ENCODE assay signal across 10 mouse cellular contexts in the genomic region with DNA sequence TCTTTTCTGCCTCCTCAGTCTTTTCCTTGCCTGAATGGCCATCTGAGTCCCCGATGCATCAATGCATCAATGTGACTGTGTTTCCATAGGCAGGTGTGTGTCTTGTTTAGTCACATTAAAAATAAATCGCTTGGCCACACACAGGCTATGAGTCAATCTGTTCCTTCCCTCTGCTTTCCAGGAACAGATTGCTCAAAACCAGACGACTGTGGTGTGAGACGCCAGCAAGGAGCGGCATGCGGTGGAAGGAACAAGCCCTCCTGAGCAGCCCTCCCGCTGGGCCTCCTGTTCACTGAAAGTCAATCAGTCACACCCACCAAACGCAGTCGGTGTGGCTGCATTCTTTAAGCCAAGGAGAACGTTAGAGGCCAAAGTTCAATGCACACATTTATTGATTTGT. TPM values are rescaled to one million over a fixed set of nuclear protein-coding genes. Genes with fewer than 3 reads are reported as not detected.
DNase-seq lines count a peak whose midpoint lies in the region; ATAC-seq lines count a peak whose summit lies in the region.
"Had no signal": no experiment of that assay in that cellular context is flagged by ENCODE, and none has a peak within 500 bp of the region (broad histone marks: within the 10 kb centered on the region; RNA-seq: fewer than 3 reads in every experiment).

No protein-coding gene starts in this region.

- no peaks in the 10 kb centered on the region for H3K27me3 ChIP-seq in midbrain, embryonic 10.5 days (ENCODE audit: low read depth, poor library complexity, severe bottlenecking)
- no peaks in the 10 kb centered on the region for H3K27me3 ChIP-seq in midbrain, embryonic 13.5 days
- H3K27me3 ChIP-seq in intestine, embryonic 15.5 days (replicated peaks): no peaks in the 10 kb centered on the region
- H3K27me3 ChIP-seq in stomach, embryonic 14.5 days (ENCODE audit: control insufficient read depth, insufficient read depth, low read length): no peaks in the 10 kb centered on the region
- H3K27me3 ChIP-seq: lung, embryonic 15.5 days had no signal

- H3K36me3 ChIP-seq in midbrain, embryonic 10.5 days: no peaks in the 10 kb centered on the region
- no peaks in the 10 kb centered on the region for H3K36me3 ChIP-seq in midbrain, embryonic 13.5 days
- no peaks in the 10 kb centered on the region for H3K36me3 ChIP-seq in intestine, embryonic 15.5 days
- no peaks in the 10 kb centered on the region for H3K36me3 ChIP-seq in stomach, embryonic 14.5 days (ENCODE audit: control insufficient read depth, insufficient read depth, low read length)
- H3K36me3 ChIP-seq: lung, embryonic 15.5 days had no signal

- H3K4me1 ChIP-seq in midbrain, embryonic 10.5 days: peaks cover 23% of the 10 kb centered on the region
- peaks cover 4% of the 10 kb centered on the region for H3K4me1 ChIP-seq in midbrain, embryonic 13.5 days (replicated peaks)
- H3K4me1 ChIP-seq in intestine, embryonic 15.5 days (replicated peaks): peaks cover 4% of the 10 kb centered on the region; the same call in 1 of the 2 replicates
- H3K4me1 ChIP-seq in stomach, embryonic 14.5 days (ENCODE audit: control insufficient read depth, insufficient read depth, low read length): 0 out of 2 replicates have a peak, but pooled peaks cover 5% of the 10 kb centered on the region
- H3K4me1 ChIP-seq: lung, embryonic 15.5 days had no signal

- no peaks in the 10 kb centered on the region for H3K9me3 ChIP-seq in midbrain, embryonic 10.5 days (replicated peaks)
- no peaks in the 10 kb centered on the region for H3K9me3 ChIP-seq in midbrain, embryonic 13.5 days
- H3K9me3 ChIP-seq in intestine, embryonic 15.5 days: no peaks in the 10 kb centered on the region
- no peaks in the 10 kb centered on the region for H3K9me3 ChIP-seq in stomach, embryonic 14.5 days (ENCODE audit: control insufficient read depth, low read depth, low read length)
- H3K9me3 ChIP-seq: lung, embryonic 15.5 days had no signal

- DNase-seq in midbrain, embryonic 10.5 days (ENCODE audit: low spot score): peak; percentile 24
- peak; percentile 50 for DNase-seq in cerebellum, adult 8-10 months
- DNase-seq in urinary bladder, adult 18-20 months (ENCODE audit: low spot score in 2 of 2): no peak
- no peak for DNase-seq in spleen, postnatal 4 days (ENCODE audit: low spot score in 2 of 2)
- no peak for DNase-seq in thymus, postnatal 10 days (ENCODE audit: low spot score in 2 of 2)

- no peak for ATAC-seq in midbrain, embryonic 13.5 days
- peak; percentile 97 for ATAC-seq in intestine, embryonic 15.5 days
- peak; percentile 71 for ATAC-seq in stomach, embryonic 14.5 days (ENCODE audit: insufficient number of reproducible peaks, insufficient read depth, low FRiP score, low read depth)

- no peak overlapping the region for H3K9ac ChIP-seq in midbrain, embryonic 13.5 days (replicated peaks)
- H3K9ac ChIP-seq in intestine, embryonic 15.5 days: no peak overlapping the region
- H3K9ac ChIP-seq in stomach, embryonic 14.5 days (replicated peaks; ENCODE audit: low read depth, low read length): no peak overlapping the region
- H3K9ac ChIP-seq: lung, embryonic 15.5 days had no signal

- no peak overlapping the region for H3K4me2 ChIP-seq in midbrain, embryonic 13.5 days (replicated peaks)
- H3K4me2 ChIP-seq in intestine, embryonic 15.5 days (replicated peaks): peak overlapping the region; percentile 43
- no peak overlapping the region for H3K4me2 ChIP-seq in stomach, embryonic 14.5 days (replicated peaks; ENCODE audit: low read depth, low read length)
- H3K4me2 ChIP-seq: lung, embryonic 15.5 days had no signal

- no peak overlapping the region for H3K4me3 ChIP-seq in midbrain, embryonic 10.5 days
- H3K4me3 ChIP-seq in midbrain, embryonic 13.5 days (replicated peaks): no peak overlapping the region
- no peak overlapping the region for H3K4me3 ChIP-seq in intestine, embryonic 15.5 days (replicated peaks)
- no peak overlapping the region for H3K4me3 ChIP-seq in stomach, embryonic 14.5 days (ENCODE audit: low read depth, low read length)
- H3K4me3 ChIP-seq: lung, embryonic 15.5 days had no signal

- H3K27ac ChIP-seq in midbrain, embryonic 10.5 days (replicated peaks): no peak overlapping the region
- no peak overlapping the region for H3K27ac ChIP-seq in midbrain, embryonic 13.5 days
- peak overlapping the region; percentile 82 for H3K27ac ChIP-seq in intestine, embryonic 15.5 days
- H3K27ac ChIP-seq in stomach, embryonic 14.5 days (ENCODE audit: low read length): peak overlapping the region; percentile 34; the same call in 1 of the 2 replicates
- H3K27ac ChIP-seq: lung, embryonic 15.5 days had no signal

- WGBS in midbrain, embryonic 10.5 days: 15% methylated on average over 10 of the region's 10 CpGs
- 12% methylated on average over 10 of the region's 10 CpGs for WGBS in midbrain, embryonic 13.5 days
- WGBS in intestine, embryonic 15.5 days: 10% methylated on average over 10 of the region's 10 CpGs
- WGBS in stomach, embryonic 14.5 days: 17% methylated on average over 10 of the region's 10 CpGs

RNA-seq across cellular contexts. Expression of a gene that starts 59.5 kb away (rescaled TPM):
- polyA plus RNA-seq in midbrain, embryonic 10.5 days (2016; fragmentation: Nextera tagmentation; extraction: Ambion mirVana): not detected in 2 replicates
- 0.05 TPM in 1 of 2 replicates, not detected in the other for polyA plus RNA-seq in midbrain, embryonic 13.5 days (2015; fragmentation: Nextera tagmentation; extraction: Ambion mirVana)
- not detected in 2 replicates for polyA plus RNA-seq in intestine, embryonic 15.5 days (2015; fragmentation: Nextera tagmentation; extraction: Ambion mirVana)
- polyA plus RNA-seq in stomach, embryonic 14.5 days (2014; fragmentation: Nextera tagmentation; extraction: Ambion mirVana): not detected in 2 replicates
- polyA plus RNA-seq: heart, embryonic 16.5 days; lung, embryonic 15.5 days had no signal

Comparison
In these comparisons a context has a peak if more than half of its experiments do, and no peak if none do; other contexts are left out.
1. DNase-seq: peak in midbrain, embryonic 10.5 days (single experiment) and cerebellum, adult 8-10 months (single experiment); none in urinary bladder, adult 18-20 months (0 of 2), spleen, postnatal 4 days (0 of 2) and thymus, postnatal 10 days (0 of 2).
2. H3K27ac ChIP-seq: peak in intestine, embryonic 15.5 days (single experiment) and stomach, embryonic 14.5 days (single experiment); none in midbrain, embryonic 10.5 days (single experiment) and midbrain, embryonic 13.5 days (single experiment).